Mouse (Mus musculus) adrenal gland, adult 8-10 months (tissue): Measurements from ENCODE around the gene Ywhag. TPM values are rescaled to one million over a fixed set of nuclear protein-coding genes. Genes with fewer than 3 reads are reported as not detected.

Experiments
- DNase-seq: peaks from one replicate; pipeline ENCODE4 v3.0.0; 2022
- total RNA-seq, 4 experiments: library from RNA; stranded (reverse); gene quantifications; 2 replicates each; pipeline ENCODE4 v1.2.4; 2022

The Ywhag gene
- total RNA-seq, 4 experiments from 2014 or later, result 434 to 601 (median 481) TPM

DNA sequence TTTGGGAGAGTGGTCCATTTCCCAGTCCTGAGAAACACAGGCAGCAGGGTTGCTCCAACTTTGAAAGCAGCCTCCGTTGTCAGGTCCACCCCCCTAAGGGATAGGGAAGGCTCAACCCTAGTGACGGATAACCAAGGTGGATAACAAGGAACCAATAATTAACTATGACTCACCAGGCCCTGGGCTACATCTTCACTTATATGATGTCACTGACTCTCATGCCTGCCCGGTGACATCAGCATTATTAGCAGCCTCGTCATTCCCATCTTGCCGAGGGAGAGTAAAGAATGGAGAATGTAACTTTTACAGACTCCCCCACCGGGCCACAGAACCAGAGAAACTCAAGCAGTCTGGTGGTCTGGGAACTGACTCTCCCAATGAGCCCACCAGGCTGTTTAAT lies 49.8 kb downstream of the Ywhag start:
- no peak for DNase-seq

DNA sequence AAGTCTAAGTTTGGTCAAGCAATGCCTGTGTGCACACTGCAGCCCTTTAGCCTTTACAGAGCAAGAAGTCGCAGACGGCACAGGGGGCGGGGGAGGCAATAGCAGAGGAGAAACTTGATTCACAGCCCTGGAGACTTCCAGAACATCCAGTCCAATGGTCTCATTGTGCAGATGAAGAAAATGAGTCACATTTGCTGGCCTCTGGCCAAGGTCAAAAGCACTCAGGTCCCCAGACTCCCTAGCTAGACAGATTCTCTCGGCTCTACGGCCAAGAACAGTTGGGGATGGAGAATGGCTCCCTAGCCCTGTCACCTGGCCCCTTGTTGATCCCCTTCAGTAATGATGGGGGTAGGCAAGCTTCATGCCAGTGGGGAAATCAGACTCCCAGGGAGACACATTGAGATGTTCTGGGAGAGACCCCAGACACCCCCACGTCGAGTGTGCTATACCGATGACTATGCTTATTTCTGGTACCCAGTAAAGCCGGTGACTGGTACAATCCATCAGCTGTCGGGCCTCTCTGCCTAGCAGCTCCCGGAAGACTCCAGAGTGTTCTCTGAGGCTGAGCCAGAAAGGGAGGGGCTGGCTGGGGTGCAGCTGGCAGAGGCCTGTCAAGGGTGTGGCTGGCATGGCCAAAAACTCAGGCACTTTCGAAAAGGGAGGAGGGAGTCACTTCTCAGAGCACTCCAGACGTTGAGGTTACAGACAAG lies 54.8 kb downstream of the Ywhag start:
- peak; percentile 89 for DNase-seq

DNA sequence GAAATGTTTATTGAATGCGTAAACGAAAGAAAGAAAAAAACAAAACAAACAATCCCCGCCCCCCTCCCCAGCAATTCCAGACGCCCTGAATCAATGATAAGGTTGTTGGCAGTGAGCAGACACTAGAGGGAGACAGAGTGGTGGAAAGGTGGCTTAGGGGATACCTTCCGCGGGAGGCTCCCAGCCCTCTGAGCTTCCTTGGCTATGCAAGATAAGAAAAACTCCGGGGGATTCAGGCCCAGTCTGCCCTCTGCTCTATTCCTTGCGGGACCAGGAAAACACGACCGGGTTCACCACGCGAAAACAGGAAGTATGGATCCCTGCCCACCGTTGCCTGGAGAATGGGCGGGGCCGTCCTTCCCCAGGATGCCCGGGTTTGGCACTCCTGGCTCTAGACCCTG lies 56.6 kb downstream of the Ywhag start:
- DNase-seq, result peak; percentile 37

DNA sequence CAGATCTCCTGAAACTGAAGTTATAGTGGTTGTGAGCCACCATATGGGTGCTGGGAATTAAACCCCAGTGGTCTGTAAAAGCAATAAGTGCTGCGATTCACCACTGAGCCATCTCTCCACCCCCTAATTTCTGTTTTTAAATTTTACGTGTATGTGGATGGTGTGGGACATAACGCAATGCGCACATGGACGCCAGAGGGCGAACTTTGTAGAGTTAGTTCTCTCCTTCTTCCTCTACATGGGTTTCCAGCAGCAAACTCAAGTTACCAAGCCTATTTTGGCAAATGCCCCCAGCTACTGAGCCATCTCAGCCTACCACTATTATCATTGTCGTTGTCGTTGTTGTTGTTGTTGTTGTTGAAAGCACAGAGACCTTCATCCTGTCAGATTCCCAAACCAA lies 57.2 kb downstream of the Ywhag start:
- DNase-seq, result no peak

DNA sequence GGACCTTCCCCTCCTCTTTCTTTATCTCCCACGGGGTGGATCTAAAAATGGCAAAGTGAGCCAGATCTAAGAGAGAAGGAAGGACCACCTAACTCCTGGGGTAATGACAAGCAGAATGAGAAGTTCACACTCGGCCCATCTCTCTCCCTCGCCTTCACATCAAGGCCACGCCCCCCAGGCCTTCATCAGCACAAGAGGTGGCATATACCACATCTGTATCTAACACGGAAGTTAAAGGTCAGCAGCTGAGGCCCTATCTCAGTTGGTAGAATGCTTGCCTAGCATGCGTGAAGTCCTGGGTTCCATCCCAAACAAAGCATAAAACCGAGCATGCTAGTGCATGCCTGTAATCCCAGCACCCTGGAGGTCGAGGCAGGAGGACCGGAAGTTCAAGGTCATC lies 60.7 kb downstream of the Ywhag start:
- DNase-seq, result no peak

DNA sequence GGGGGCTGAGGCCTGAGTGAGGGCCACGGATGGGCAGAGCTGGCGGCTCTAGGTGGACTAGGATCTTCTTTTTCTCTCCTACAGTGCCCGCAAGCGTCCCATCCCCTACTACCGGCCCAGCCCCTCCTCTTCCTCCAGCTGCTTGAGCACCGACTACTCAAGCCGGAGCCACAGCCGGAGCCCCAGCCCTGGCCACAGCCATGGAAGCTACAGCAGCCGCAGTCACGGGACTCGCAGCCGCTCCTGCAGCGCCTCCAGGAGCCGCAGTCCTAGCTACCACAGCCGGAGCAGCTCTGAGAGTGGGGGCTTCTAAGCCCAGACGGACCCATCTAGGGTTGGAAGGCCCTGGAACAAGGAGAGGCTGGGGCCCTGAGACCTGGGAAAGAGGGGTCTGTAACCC lies 61.4 kb downstream of the Ywhag start:
- DNase-seq, result no peak

DNA sequence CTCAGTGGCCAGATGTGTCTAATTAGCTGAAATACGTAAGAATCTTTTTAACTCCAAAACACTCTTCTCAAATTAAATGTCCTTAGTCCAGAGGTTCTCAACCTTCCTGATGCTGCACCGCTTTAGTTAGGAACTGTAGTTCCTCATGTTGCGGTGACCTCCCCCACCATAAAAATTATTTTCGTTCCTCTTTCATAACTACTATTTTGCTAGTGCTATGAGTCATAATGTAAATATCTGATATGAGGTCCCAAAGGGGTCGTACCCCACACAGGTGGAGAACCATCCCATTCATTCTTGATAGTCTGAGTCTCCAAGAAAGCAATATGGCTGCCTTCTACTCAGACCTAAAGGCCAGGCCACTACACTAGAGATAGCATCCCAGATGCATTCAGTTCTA lies 63.9 kb downstream of the Ywhag start:
- DNase-seq, result no peak

DNA sequence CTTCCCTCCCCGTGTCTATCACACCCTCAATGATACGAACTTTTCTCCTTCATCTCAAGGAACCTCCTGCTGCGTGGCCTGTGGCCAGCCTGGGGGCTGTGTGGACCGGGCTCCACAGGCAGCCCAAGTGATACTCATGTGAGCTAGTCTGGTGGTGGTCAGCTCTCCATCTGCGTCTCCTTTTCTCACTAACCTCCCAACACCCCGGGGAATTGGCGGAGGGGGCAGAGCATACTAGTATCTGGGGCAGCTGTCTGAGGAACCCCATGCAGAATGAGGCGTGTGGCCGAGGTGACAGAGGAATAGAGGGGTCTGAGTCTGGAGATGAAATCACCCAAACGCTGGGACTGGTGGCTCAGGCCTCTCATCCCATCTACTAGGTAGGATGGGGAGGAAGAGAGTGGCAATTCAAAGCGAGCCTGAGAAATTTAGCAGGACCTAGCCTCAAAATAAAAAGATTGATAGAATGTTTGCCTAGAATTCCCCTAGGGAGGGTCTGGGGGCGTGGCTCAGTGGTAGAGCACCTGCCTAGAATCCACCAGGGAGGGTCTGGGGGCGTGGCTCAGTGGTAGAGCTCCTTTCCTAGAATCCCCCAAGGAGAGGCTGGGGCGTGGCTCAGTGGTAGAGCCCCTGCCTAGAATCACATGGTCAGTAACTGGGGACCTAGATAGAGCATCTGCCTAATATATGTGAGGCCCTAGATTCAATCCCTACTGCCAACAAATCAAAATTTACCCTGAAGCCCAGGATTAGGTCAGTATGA lies 64.6 kb downstream of the Ywhag start:
- DNase-seq, result no peak

DNA sequence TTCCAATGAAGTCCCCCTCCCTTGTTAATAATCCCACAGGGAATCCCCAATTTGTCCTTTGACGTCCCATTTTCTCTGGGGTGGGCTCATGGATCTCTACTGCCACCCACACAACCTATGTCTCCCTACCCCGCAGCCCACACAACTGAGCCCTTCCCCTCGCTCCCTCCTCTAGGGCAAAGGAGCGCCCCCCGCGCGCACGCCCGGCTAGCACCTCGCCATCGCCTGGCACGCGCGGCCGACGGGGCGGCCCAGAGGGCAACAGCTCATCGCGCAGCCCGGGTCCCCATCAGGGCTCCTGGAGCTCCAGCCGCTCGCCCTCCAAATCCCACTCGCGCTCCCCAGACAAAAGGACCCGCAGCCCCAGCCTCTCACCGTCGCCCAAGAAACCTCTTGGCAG lies 65.8 kb downstream of the Ywhag start:
- DNase-seq, result no peak

DNA sequence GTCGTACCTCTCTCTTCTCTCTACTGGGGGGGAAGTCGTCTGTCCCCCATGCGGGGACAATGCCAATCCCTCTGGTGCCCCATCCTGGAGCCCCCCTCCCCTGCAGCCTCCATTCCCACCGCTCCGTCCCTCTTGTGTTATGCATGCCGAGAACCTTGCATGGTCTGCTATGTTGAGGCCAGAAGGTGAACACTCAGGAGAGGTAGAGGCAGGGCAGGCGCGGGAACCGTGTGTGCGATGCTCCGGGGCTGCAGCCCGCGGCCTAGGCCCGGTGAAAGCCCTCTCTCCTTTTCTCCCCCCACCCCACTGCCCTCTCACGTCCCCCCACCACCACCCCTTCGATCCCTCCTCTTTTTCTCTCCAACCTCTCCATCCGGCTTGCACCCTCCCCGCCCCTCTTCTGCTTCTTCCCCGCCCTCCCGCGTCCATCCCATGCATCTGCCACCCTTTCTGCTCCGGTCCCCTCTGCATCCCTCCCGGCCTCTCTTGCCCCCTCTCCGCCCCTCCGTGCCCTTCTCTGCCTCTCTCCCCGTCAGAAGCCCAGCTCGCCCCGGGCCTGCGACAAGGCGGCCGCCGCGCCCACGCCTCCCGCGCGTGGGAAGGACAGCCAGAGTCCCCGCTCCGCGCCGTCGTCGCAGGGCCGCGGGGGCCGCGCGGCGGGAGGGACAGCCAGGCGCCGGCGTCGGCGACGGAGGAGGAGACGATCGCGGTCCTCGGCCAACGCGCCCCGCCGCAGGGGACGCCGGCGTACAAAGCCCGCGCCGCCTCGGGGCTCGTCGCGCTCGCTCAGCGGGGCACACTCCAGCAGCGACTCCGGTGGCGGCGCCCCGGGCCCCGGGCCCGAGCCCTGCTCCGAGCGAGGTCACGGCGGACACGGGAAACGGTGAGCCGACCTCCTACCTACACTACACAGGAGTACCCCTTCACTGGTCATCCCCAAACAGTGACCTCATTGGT lies 66.5 kb downstream of the Ywhag start:
- DNase-seq, result no peak

DNA sequence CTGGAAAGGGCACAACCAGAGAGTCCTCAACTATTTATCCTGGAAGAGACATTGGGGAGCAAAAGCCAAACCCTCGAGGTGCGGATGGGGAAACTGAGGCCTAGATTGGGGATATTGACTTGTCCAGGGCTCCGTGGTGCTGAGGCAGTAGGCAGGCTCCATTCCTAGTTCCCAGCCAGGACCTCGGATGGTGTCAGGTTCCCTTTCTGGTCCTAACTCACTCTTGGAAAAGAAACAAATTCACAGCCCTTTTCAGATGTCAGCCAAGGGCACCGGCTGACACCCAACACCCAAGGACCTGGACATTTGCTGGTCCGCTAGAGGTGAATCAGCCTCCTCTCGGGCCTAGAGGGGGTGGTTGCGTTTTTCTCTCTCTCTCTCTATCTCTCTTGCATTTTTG lies 67.8 kb downstream of the Ywhag start:
- DNase-seq, result no peak

Other genes starting within 250 kb of the Ywhag start
- 10 to 100 TPM; 33.3 to 60.0 (median 44.2) TPM for gene Tmem120a, start 190.2 kb downstream of the Ywhag start, total RNA-seq
- gene Styxl1, start 156.2 kb downstream of the Ywhag start, total RNA-seq, result under 1 TPM in 3 of 4 experiments, not detected in 1; 0.38 to 0.77 (median 0.73) TPM
- gene Mdh2, start 156.1 kb downstream of the Ywhag start, total RNA-seq, result 100 to 1,000 TPM; 310 to 438 (median 388) TPM
- 1 to 10 TPM; 2.4 to 8.4 (median 5.9) TPM for gene Srrm3, start 127.7 kb downstream of the Ywhag start, total RNA-seq
- gene Hspb1, start 46.7 kb downstream of the Ywhag start, total RNA-seq, result 100 to 1,000 TPM; 113 to 288 (median 256) TPM
- gene Ssc4d, start 39.9 kb upstream of the Ywhag start, total RNA-seq, result 10 to 100 TPM in 1 of 4 experiments, 1 to 10 TPM in 3; 4.5 to 15.0 (median 7.8) TPM
- not detected for gene Zp3, start 45.5 kb upstream of the Ywhag start, total RNA-seq
- 10 to 100 TPM; 13.0 to 17.6 (median 16.9) TPM for gene Dtx2, start 60.2 kb upstream of the Ywhag start, total RNA-seq
- gene Upk3b, start 103.9 kb upstream of the Ywhag start, total RNA-seq, result 1 to 10 TPM; 2.8 to 6.9 (median 5.4) TPM
- gene Upk3bl, start 119.9 kb upstream of the Ywhag start, total RNA-seq, result under 1 TPM in 1 of 4 experiments, not detected in 3; 0.41 TPM
- gene Rasa4, start 149.3 kb upstream of the Ywhag start, total RNA-seq, result 10 to 100 TPM; 15.0 to 39.0 (median 29.5) TPM
- 10 to 100 TPM; 74.7 to 93.5 (median 85.9) TPM for gene Polr2j, start 182.0 kb upstream of the Ywhag start, total RNA-seq
- 10 to 100 TPM; 10.8 to 21.6 (median 14.9) TPM for gene Lrwd1, start 201.5 kb upstream of the Ywhag start, total RNA-seq
- 10 to 100 TPM in 1 of 4 experiments, 1 to 10 TPM in 3; 8.3 to 11.1 (median 8.7) TPM for gene Alkbh4, start 201.5 kb upstream of the Ywhag start, total RNA-seq
- 1 to 10 TPM; 2.5 to 5.7 (median 4.6) TPM for gene Orai2, start 236.1 kb upstream of the Ywhag start, total RNA-seq